Mouse (Mus musculus) MEL (cell line): ENCODE results near the gene Olfr1396. TPM values are rescaled to one million over a fixed set of nuclear protein-coding genes. Genes with fewer than 3 reads are reported as not detected.

Source experiments
- DNase-seq: peaks from one replicate; pipeline ENCODE4 v3.0.0; 2011; ENCODE audit warnings: low read depth, low spot score
- H3K27ac ChIP-seq: 2 replicates; pipeline ENCODE4 v1.5.1; 2012; ENCODE audit warnings: low read depth, mild to moderate bottlenecking, control low read depth, low read length, moderate library complexity; ENCODE audit not compliant: control insufficient read depth
- H3K27me3 ChIP-seq, 2 experiments: fragments of 150-350 bp in 1 of 2; sonication (generic) in 1 of 2; 2 replicates each; pipeline ENCODE4 v1.6.1; 2012; ENCODE audit warnings: low read length in 2 of 2, mild to moderate bottlenecking in 2 of 2, improper control_type of control experiment in 1 of 2, moderate library complexity in 1 of 2; ENCODE audit not compliant: insufficient read depth in 2 of 2, control insufficient read depth in 1 of 2
- H3K36me3 ChIP-seq, 2 experiments: 2 replicates each; pipeline ENCODE4 v1.6.1; 2012 to 2014; ENCODE audit warnings: low read length in 2 of 2, improper control_type of control experiment in 1 of 2, inconsistent platforms in 1 of 2, mild to moderate bottlenecking in 1 of 2; ENCODE audit not compliant: insufficient read depth in 2 of 2, control insufficient read depth in 1 of 2
- H3K4me1 ChIP-seq, 2 experiments: fragments of 150-350 bp in 1 of 2; sonication (generic) in 1 of 2; 2 replicates each; pipeline ENCODE4 v1.6.1; 2012; ENCODE audit warnings: low read length in 2 of 2, improper control_type of control experiment in 1 of 2, mild to moderate bottlenecking in 1 of 2; ENCODE audit not compliant: insufficient read depth in 2 of 2, control insufficient read depth in 1 of 2
- H3K4me3 ChIP-seq, 2 experiments: fragments of 150-350 bp in 1 of 2; sonication (generic) in 1 of 2; 2 replicates each; pipeline ENCODE4 v1.5.1; 2012; ENCODE audit warnings: low read depth in 2 of 2, low read length in 2 of 2, mild to moderate bottlenecking in 2 of 2, moderate library complexity in 2 of 2, control low read depth in 1 of 2, improper control_type of control experiment in 1 of 2; ENCODE audit not compliant: control insufficient read depth in 1 of 2, insufficient read depth in 1 of 2
- H3K79me2 ChIP-seq: 2 replicates; pipeline ENCODE4 v1.6.1; 2012; ENCODE audit warnings: mild to moderate bottlenecking, low read length, moderate library complexity; ENCODE audit not compliant: control insufficient read depth, poor library complexity, insufficient read depth
- H3K9ac ChIP-seq: 2 replicates; pipeline ENCODE4 v1.6.1; 2012; ENCODE audit warnings: low read depth, mild to moderate bottlenecking, control low read depth, low read length, moderate library complexity; ENCODE audit not compliant: control insufficient read depth, poor library complexity, severe bottlenecking
- H3K9me3 ChIP-seq: fragments of 150-350 bp; sonication (generic); replicated peaks from 2 replicates; pipeline ENCODE4 v1.6.1; 2012; ENCODE audit warnings: mild to moderate bottlenecking, low read length, improper control_type of control experiment, moderate library complexity; ENCODE audit not compliant: insufficient read depth
- CHD2 ChIP-seq: IDR thresholded peaks from 2 replicates; pipeline ENCODE4 v1.6.1; 2011; ENCODE audit warnings: low read length, improper control_type of control experiment
- GATA1 ChIP-seq: IDR thresholded peaks from 2 replicates; pipeline ENCODE4 v1.6.1; 2011; ENCODE audit warnings: low read depth, low read length, improper control_type of control experiment
- HCFC1 ChIP-seq: IDR thresholded peaks from 2 replicates; pipeline ENCODE4 v1.6.1; 2012; ENCODE audit warnings: low read depth, mild to moderate bottlenecking, inconsistent platforms, low read length, improper control_type of control experiment, moderate library complexity
- JUND ChIP-seq: IDR thresholded peaks from 2 replicates; pipeline ENCODE4 v1.6.1; 2011; ENCODE audit warnings: low read depth, mild to moderate bottlenecking, improper control_type of control experiment, low read length
- KAT2A ChIP-seq: conservative IDR thresholded peaks from 2 replicates; pipeline ENCODE4 v1.6.1; 2012; ENCODE audit warnings: low read depth, low read length, improper control_type of control experiment, inconsistent platforms
- MAX ChIP-seq: IDR thresholded peaks from 2 replicates; pipeline ENCODE4 v1.6.1; 2011; ENCODE audit warnings: low read length, improper control_type of control experiment
- MAZ ChIP-seq: IDR thresholded peaks from 2 replicates; pipeline ENCODE4 v1.6.1; 2012; ENCODE audit warnings: low read depth, mild to moderate bottlenecking, inconsistent platforms, low read length, improper control_type of control experiment
- MEF2A ChIP-seq: IDR thresholded peaks from 2 replicates; pipeline ENCODE4 v1.6.1; 2014; ENCODE audit warnings: low read depth, mild to moderate bottlenecking, inconsistent platforms, low read length, improper control_type of control experiment; ENCODE audit not compliant: poor library complexity, insufficient replicate concordance, severe bottlenecking; ENCODE audit errors: extremely low read depth
- NELFE ChIP-seq: IDR thresholded peaks from 2 replicates; pipeline ENCODE4 v1.6.1; 2011; ENCODE audit warnings: low read depth, low read length, improper control_type of control experiment
- NRF1 ChIP-seq: IDR thresholded peaks from 2 replicates; pipeline ENCODE4 v1.6.1; 2014; ENCODE audit warnings: low read depth, mild to moderate bottlenecking, inconsistent platforms, low read length, improper control_type of control experiment, moderate library complexity; ENCODE audit not compliant: poor library complexity, insufficient read depth, severe bottlenecking
- POLR2A ChIP-seq, 2 experiments: IDR thresholded peaks; 2 replicates each; pipeline ENCODE4 v1.6.1; 2011 to 2012; ENCODE audit warnings: low read length in 2 of 2, mild to moderate bottlenecking in 2 of 2, control low read depth in 1 of 2, improper control_type of control experiment in 1 of 2, low read depth in 1 of 2, moderate library complexity in 1 of 2; ENCODE audit not compliant: control insufficient read depth in 1 of 2, insufficient read depth in 1 of 2, poor library complexity in 1 of 2
- RCOR1 ChIP-seq: IDR thresholded peaks from 2 replicates; pipeline ENCODE4 v1.6.1; 2012; ENCODE audit warnings: low read depth, mild to moderate bottlenecking, inconsistent platforms, low read length, improper control_type of control experiment
- SIN3A ChIP-seq: IDR thresholded peaks from 2 replicates; pipeline ENCODE4 v1.6.1; 2012; ENCODE audit warnings: low read length, improper control_type of control experiment, inconsistent platforms
- USF1 ChIP-seq: IDR thresholded peaks from 2 replicates; pipeline ENCODE4 v1.6.1; 2014; ENCODE audit warnings: low read depth, mild to moderate bottlenecking, inconsistent platforms, low read length, improper control_type of control experiment, moderate library complexity
- USF2 ChIP-seq, 2 experiments: IDR thresholded peaks; 2 replicates each; pipeline ENCODE4 v1.6.1; 2011 to 2012; ENCODE audit warnings: improper control_type of control experiment in 2 of 2, low read length in 2 of 2, borderline replicate concordance in 1 of 2, inconsistent platforms in 1 of 2, low read depth in 1 of 2, mild to moderate bottlenecking in 1 of 2; ENCODE audit not compliant: insufficient read depth in 1 of 2
- ZMIZ1 ChIP-seq: IDR thresholded peaks from 2 replicates; pipeline ENCODE4 v1.6.1; 2012; ENCODE audit warnings: low read depth, mild to moderate bottlenecking, inconsistent platforms, low read length, improper control_type of control experiment, moderate library complexity
- polyA plus RNA-seq, 2 experiments: library from polyadenylated mRNA; stranded (reverse) in 1 of 2; unstranded in 1 of 2; fragments of >175 nt in 1 of 2; fragments of >200 nt in 1 of 2; gene quantifications; 2 replicates each; pipeline versions ENCODE4 v1.2.1 to v1.2.4; 2012; ENCODE audit warnings: low replicate concordance in 2 of 2, low read depth in 1 of 2; ENCODE audit not compliant: insufficient read length in 2 of 2, insufficient read depth in 1 of 2, missing spikeins in 1 of 2
- total RNA-seq: library from RNA; depleted of rRNA; stranded (reverse); fragments of 300-350 nt; gene quantifications from 2 replicates; pipeline ENCODE4 v1.2.3, GENCODE M21; 2012

The Olfr1396 gene
- total and polyA plus RNA-seq, 3 experiments, result 0.06 TPM; not detected in 2

- no peaks in the 10 kb centered on the region for H3K79me2 ChIP-seq
- H3K9ac ChIP-seq, result no peak overlapping the region
- no peak overlapping the region for H3K4me3 ChIP-seq
- DNase-seq, result no peak
- TF ChIP-seq CHD2 (no peak), KAT2A (no peak), MAZ (no peak)
- H3K27me3 ChIP-seq, result peaks cover 0 to 2% of the 10 kb centered on the region in 2 experiments; a peak in 2 of 4 replicates
- no peaks in the 10 kb centered on the region for H3K36me3 ChIP-seq
- no peak overlapping the region for H3K27ac ChIP-seq
- no peaks in the 10 kb centered on the region for H3K9me3 ChIP-seq
- no peaks in the 10 kb centered on the region for H3K4me1 ChIP-seq
Observed at GRCm38 (mm10) chr11:49114158-49114557, 516 bp downstream of the Olfr1396 start.

GRCm38 (mm10) chr11:49112624-49113219, 2.0 kb downstream of the Olfr1396 start:
- H3K9me3 ChIP-seq, result no peaks in the 10 kb centered on the region
- peaks cover 0 to 2% of the 10 kb centered on the region in 2 experiments; a peak in 2 of 4 replicates for H3K27me3 ChIP-seq
- no peak for TF ChIP-seq JUND
- no peak for TF ChIP-seq USF2 (IDR thresholded peaks at IDR 0.05; ENCODE audit: borderline replicate concordance in 1 of 2, insufficient read depth in 1 of 2, low read depth in 1 of 2, low read length in 2 of 2)
- TF ChIP-seq SIN3A, result no peak
- no peak for TF ChIP-seq MEF2A
- TF ChIP-seq MAX, result no peak
- no peak for TF ChIP-seq POLR2A (IDR thresholded peaks at IDR 0.05; ENCODE audit: control insufficient read depth in 1 of 2, insufficient read depth in 1 of 2, low read depth in 1 of 2, low read length in 2 of 2, poor library complexity in 1 of 2)
- TF ChIP-seq HCFC1, result no peak
- TF ChIP-seq RCOR1, result no peak
- no peak for TF ChIP-seq ZMIZ1
- no peak for TF ChIP-seq USF1
- no peak for TF ChIP-seq KAT2A
- TF ChIP-seq NRF1, result no peak

GRCm38 (mm10) chr11:49111000-49111399, 3.7 kb downstream of the Olfr1396 start:
- no peaks in the 10 kb centered on the region for H3K79me2 ChIP-seq
- no peaks in the 10 kb centered on the region; a peak in 1 of 4 replicates for H3K27me3 ChIP-seq
- H3K4me1 ChIP-seq, result no peaks in the 10 kb centered on the region
- no peaks in the 10 kb centered on the region for H3K36me3 ChIP-seq
- TF ChIP-seq USF2 (IDR thresholded peaks at IDR 0.05; ENCODE audit: borderline replicate concordance in 1 of 2, insufficient read depth in 1 of 2, low read depth in 1 of 2, low read length in 2 of 2), result no peak
- no peak for TF ChIP-seq JUND
- TF ChIP-seq GATA1, result no peak
- no peak for TF ChIP-seq CHD2
- TF ChIP-seq NELFE, result no peak
- no peak for DNase-seq
- no peaks in the 10 kb centered on the region for H3K9me3 ChIP-seq
- no peak overlapping the region for H3K4me3 ChIP-seq
- no peak overlapping the region for H3K27ac ChIP-seq
- no peak overlapping the region for H3K9ac ChIP-seq

More at GRCm38 (mm10) chr11:49112624-49113219, 2.0 kb downstream of the Olfr1396 start:
- H3K79me2 ChIP-seq, result no peaks in the 10 kb centered on the region
- H3K4me1 ChIP-seq, result no peaks in the 10 kb centered on the region
- H3K27ac ChIP-seq, result no peak overlapping the region
- H3K36me3 ChIP-seq, result no peaks in the 10 kb centered on the region
- H3K9ac ChIP-seq, result no peak overlapping the region
- DNase-seq, result no peak
- H3K4me3 ChIP-seq, result no peak overlapping the region
